8 mouse cellular contexts compared by ENCODE assay signal in the genomic region with DNA sequence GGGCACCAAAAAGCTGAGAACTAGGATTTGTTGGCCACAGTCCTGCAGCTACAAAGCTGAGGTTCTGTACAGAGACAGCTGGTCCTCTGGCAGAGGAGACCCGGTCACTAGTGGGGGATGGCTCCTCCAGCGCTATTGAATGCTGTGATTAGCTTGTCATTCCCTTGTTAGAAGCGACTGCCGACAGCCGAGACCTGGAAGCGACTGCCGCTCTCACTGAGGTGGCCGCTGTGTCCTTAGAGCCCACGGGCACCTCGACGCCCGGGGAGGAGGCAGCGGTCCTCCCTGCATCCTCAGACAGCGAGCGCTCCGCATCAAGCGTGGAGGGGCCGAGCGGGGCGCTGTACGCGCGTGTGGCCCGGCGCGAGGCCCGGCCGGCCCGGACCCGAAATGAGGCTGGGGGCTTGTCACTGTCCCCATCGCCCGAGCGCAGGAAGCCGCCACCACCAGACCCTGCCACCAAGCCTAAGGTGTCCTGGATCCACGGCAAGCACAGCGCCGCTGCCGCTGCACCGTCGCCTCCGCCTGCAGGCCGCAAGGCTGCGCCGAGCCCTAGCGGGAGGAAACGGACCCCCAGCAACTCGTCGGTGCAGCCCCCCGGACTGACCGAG. TPM values are rescaled to one million over a fixed set of nuclear protein-coding genes. Genes with fewer than 3 reads are reported as not detected.
DNase-seq lines count a peak whose midpoint lies in the region; ATAC-seq and TF ChIP-seq lines count a peak whose summit lies in the region.

No protein-coding gene starts in this region.

- no peaks in the 10 kb centered on the region for H3K36me3 ChIP-seq in heart, postnatal 0 days (replicated peaks; ENCODE audit: control insufficient read depth, insufficient read depth, low read length)
- H3K36me3 ChIP-seq in liver, embryonic 15.5 days (replicated peaks), result no peaks in the 10 kb centered on the region
- peaks cover 4% of the 10 kb centered on the region; the same call in 1 of the 2 replicates for H3K36me3 ChIP-seq in stomach, postnatal 0 days (ENCODE audit: control insufficient read depth, insufficient read depth, low read length)

- peak; percentile 73 for DNase-seq in embryo, embryonic 9.5 days (ENCODE audit: extremely low spot score)
- DNase-seq in embryo, embryonic 11 days, result no peak
- peak; percentile 50 for DNase-seq in right cerebral cortex, postnatal 4 days
- no peak for DNase-seq in right cerebral cortex, postnatal 14 days
- DNase-seq in heart, postnatal 0 days (ENCODE audit: low spot score), result no peak
- no peak for DNase-seq in stomach, postnatal 0 days (ENCODE audit: low spot score)
- no peak for DNase-seq in ovary, adult 18-20 months (ENCODE audit: low spot score)

- no peak for TF ChIP-seq CTCF in heart, postnatal 0 days (IDR thresholded peaks at IDR 0.05; ENCODE audit: low read depth)
- no peak for TF ChIP-seq CTCF in stomach, postnatal 0 days (IDR thresholded peaks at IDR 0.05; ENCODE audit: low read depth)

- peak overlapping the region; percentile 44 for H3K4me3 ChIP-seq in heart, postnatal 0 days (ENCODE audit: low read depth, low read length)
- H3K4me3 ChIP-seq in liver, embryonic 15.5 days (replicated peaks), result peak overlapping the region; percentile 54
- peak overlapping the region; percentile 37 for H3K4me3 ChIP-seq in stomach, postnatal 0 days (ENCODE audit: low read depth, low read length)

- H3K9me3 ChIP-seq in heart, postnatal 0 days (replicated peaks; ENCODE audit: control insufficient read depth, low read length), result no peaks in the 10 kb centered on the region
- H3K9me3 ChIP-seq in liver, embryonic 15.5 days (replicated peaks), result no peaks in the 10 kb centered on the region
- H3K9me3 ChIP-seq in stomach, postnatal 0 days (ENCODE audit: control insufficient read depth, low read length), result no peaks in the 10 kb centered on the region

- H3K27me3 ChIP-seq in heart, postnatal 0 days (ENCODE audit: control insufficient read depth, insufficient read depth, low read length), result peaks cover 56% of the 10 kb centered on the region
- H3K27me3 ChIP-seq in liver, embryonic 15.5 days, result peaks cover 97% of the 10 kb centered on the region
- no peaks in the 10 kb centered on the region; the same call in 1 of the 2 replicates for H3K27me3 ChIP-seq in stomach, postnatal 0 days (ENCODE audit: control insufficient read depth, insufficient read depth, low read length)

- H3K4me2 ChIP-seq in heart, postnatal 0 days (ENCODE audit: low read depth, low read length), result peak overlapping the region; percentile 76
- H3K4me2 ChIP-seq in liver, embryonic 15.5 days, result peak overlapping the region; percentile 81
- H3K4me2 ChIP-seq in stomach, postnatal 0 days (replicated peaks; ENCODE audit: low read depth), result peak overlapping the region; percentile 70

- no peak for TF ChIP-seq EP300 in heart, postnatal 0 days (IDR thresholded peaks at IDR 0.05; ENCODE audit: low read depth)
- TF ChIP-seq EP300 in stomach, postnatal 0 days (optimal IDR thresholded peaks at IDR 0.05), result no peak

- no peak for ATAC-seq in heart, postnatal 0 days (ENCODE audit: insufficient read depth, low read depth)
- no peak for ATAC-seq in liver, embryonic 15.5 days (ENCODE audit: insufficient read depth)
- no peak for ATAC-seq in stomach, postnatal 0 days (ENCODE audit: low FRiP score, low TSS enrichment)

- H3K27ac ChIP-seq in heart, postnatal 0 days (ENCODE audit: low read depth), result no peak overlapping the region
- H3K27ac ChIP-seq in liver, embryonic 15.5 days (replicated peaks), result no peak overlapping the region
- H3K27ac ChIP-seq in stomach, postnatal 0 days (replicated peaks), result peak overlapping the region; percentile 58; the same call in 1 of the 2 replicates

- 11% methylated on average over 47 of the region's 50 CpGs for WGBS in heart, postnatal 0 days
- 2% methylated on average over 50 of the region's 50 CpGs for WGBS in liver, embryonic 15.5 days (ENCODE audit: insufficient replicate concordance)
- WGBS in stomach, postnatal 0 days, result 30% methylated on average over 41 of the region's 50 CpGs

- peaks cover 17% of the 10 kb centered on the region for H3K4me1 ChIP-seq in heart, postnatal 0 days (ENCODE audit: control insufficient read depth, insufficient read depth)
- peaks cover 43% of the 10 kb centered on the region for H3K4me1 ChIP-seq in liver, embryonic 15.5 days (replicated peaks)
- H3K4me1 ChIP-seq in stomach, postnatal 0 days (replicated peaks; ENCODE audit: control insufficient read depth, insufficient read depth), result peaks cover 12% of the 10 kb centered on the region

- H3K9ac ChIP-seq in heart, postnatal 0 days (replicated peaks; ENCODE audit: low read depth, low read length), result peak overlapping the region; percentile 18
- H3K9ac ChIP-seq in liver, embryonic 15.5 days, result peak overlapping the region; percentile 35; the same call in 1 of the 2 replicates
- peak overlapping the region; percentile 56 for H3K9ac ChIP-seq in stomach, postnatal 0 days (ENCODE audit: low read length)

RNA-seq across cellular contexts. Expression of a gene that starts 9.6 kb away (rescaled TPM):
- 19.3 and 25.4 TPM in 2 replicates for total RNA-seq in heart, postnatal 0 days (2014; rRNA removed; ENCODE audit: low replicate concordance)
- 2.6 and 2.8 TPM in 2 replicates for polyA plus RNA-seq in heart, postnatal 0 days (2015; fragmentation: Nextera tagmentation; extraction: Ambion mirVana)
- polyA plus RNA-seq in liver, embryonic 15.5 days (2015; fragmentation: Nextera tagmentation; extraction: Ambion mirVana), result 1.0 and 1.8 TPM in 2 replicates
- polyA plus RNA-seq in stomach, postnatal 0 days (2015; fragmentation: Nextera tagmentation; extraction: Ambion mirVana), result 7.8 and 10.7 TPM in 2 replicates

RNA-seq across cellular contexts. Expression of a gene that starts 26.2 kb away (rescaled TPM):
- total RNA-seq in heart, postnatal 0 days (2014; rRNA removed; ENCODE audit: low replicate concordance), result not detected in 2 replicates
- not detected in 2 replicates for polyA plus RNA-seq in heart, postnatal 0 days (2015; fragmentation: Nextera tagmentation; extraction: Ambion mirVana)
- not detected in 2 replicates for polyA plus RNA-seq in liver, embryonic 15.5 days (2015; fragmentation: Nextera tagmentation; extraction: Ambion mirVana)
- polyA plus RNA-seq in stomach, postnatal 0 days (2015; fragmentation: Nextera tagmentation; extraction: Ambion mirVana), result not detected in 2 replicates

RNA-seq across cellular contexts. Expression of a gene that starts 31.5 kb away (rescaled TPM):
- 0.27 and 1.1 TPM in 2 replicates for total RNA-seq in heart, postnatal 0 days (2014; rRNA removed; ENCODE audit: low replicate concordance)
- polyA plus RNA-seq in heart, postnatal 0 days (2015; fragmentation: Nextera tagmentation; extraction: Ambion mirVana), result 0.25 and 0.44 TPM in 2 replicates
- polyA plus RNA-seq in liver, embryonic 15.5 days (2015; fragmentation: Nextera tagmentation; extraction: Ambion mirVana), result 0.55 and 0.89 TPM in 2 replicates
- polyA plus RNA-seq in stomach, postnatal 0 days (2015; fragmentation: Nextera tagmentation; extraction: Ambion mirVana), result 0.63 and 1.3 TPM in 2 replicates

RNA-seq across cellular contexts. Expression of a gene that starts 47.3 kb away (rescaled TPM):
- 42.0 and 47.4 TPM in 2 replicates for total RNA-seq in heart, postnatal 0 days (2014; rRNA removed; ENCODE audit: low replicate concordance)
- polyA plus RNA-seq in heart, postnatal 0 days (2015; fragmentation: Nextera tagmentation; extraction: Ambion mirVana), result 21.7 and 23.0 TPM in 2 replicates
- 13.0 and 14.3 TPM in 2 replicates for polyA plus RNA-seq in liver, embryonic 15.5 days (2015; fragmentation: Nextera tagmentation; extraction: Ambion mirVana)
- polyA plus RNA-seq in stomach, postnatal 0 days (2015; fragmentation: Nextera tagmentation; extraction: Ambion mirVana), result 32.0 and 34.0 TPM in 2 replicates

Comparison
In these comparisons a context has a peak if more than half of its experiments do, and no peak if none do; other contexts are left out.
1. DNase-seq: peak in embryo, embryonic 9.5 days (single experiment) and right cerebral cortex, postnatal 4 days (single experiment); none in embryo, embryonic 11 days (single experiment), right cerebral cortex, postnatal 14 days (single experiment), heart, postnatal 0 days (single experiment), stomach, postnatal 0 days (single experiment) and ovary, adult 18-20 months (single experiment).
2. Peak in every context shown above with its lines, with median percentiles within 50 percentile points of each other: H3K4me2 ChIP-seq, H3K4me3 ChIP-seq and H3K9ac ChIP-seq.